Mouse (Mus musculus) midbrain, postnatal 0 days (tissue): ENCODE data around the gene S100z. TPM values are rescaled to one million over a fixed set of nuclear protein-coding genes. Genes with fewer than 3 reads are reported as not detected.
A peak's percentile ranks its signal among the peaks of the same experiment; 100 is the strongest.

ENCODE experiments used
- ATAC-seq: fragments of 200-750 bp; cut with Nextera tagmentation; 2 replicates; pipeline ENCODE4 v1.8.0; 2017; ENCODE audit warnings: moderate number of reproducible peaks, mild to moderate bottlenecking, moderate TSS enrichment, moderate library complexity; ENCODE audit not compliant: low FRiP score
- DNase-seq: peaks from one replicate; pipeline ENCODE4 v3.0.0-alpha.2; 2015; ENCODE audit warnings: low spot score
- H3K27ac ChIP-seq: fragments of 300-500 bp; sonication (generic); 2 replicates; pipeline ENCODE4 v1.5.1; 2014; ENCODE audit warnings: low read depth, mild to moderate bottlenecking, low read length, mixed read lengths
- H3K27me3 ChIP-seq: fragments of 300-500 bp; sonication (generic); 2 replicates; pipeline ENCODE4 v1.6.1; 2014; ENCODE audit warnings: low read length, control low read depth, mixed read lengths; ENCODE audit not compliant: insufficient read depth
- H3K36me3 ChIP-seq: fragments of 300-500 bp; sonication (generic); 2 replicates; pipeline ENCODE4 v1.6.1; 2014; ENCODE audit warnings: low read length, control low read depth, mixed read lengths; ENCODE audit not compliant: insufficient read depth
- H3K4me1 ChIP-seq: fragments of 300-500 bp; sonication (generic); 2 replicates; pipeline ENCODE4 v1.6.1; 2014; ENCODE audit warnings: mild to moderate bottlenecking, control low read depth, antibody characterized with exemption, low read length, mixed read lengths; ENCODE audit not compliant: insufficient read depth
- H3K4me2 ChIP-seq: fragments of 300-500 bp; sonication (generic); 2 replicates; pipeline ENCODE4 v1.6.1; 2014; ENCODE audit warnings: low read depth, mild to moderate bottlenecking, low read length, mixed read lengths; ENCODE audit not compliant: poor library complexity, severe bottlenecking
- H3K4me3 ChIP-seq: fragments of 300-500 bp; sonication (generic); 2 replicates; pipeline ENCODE4 v1.5.1; 2014; ENCODE audit warnings: low read depth, mild to moderate bottlenecking, low read length, moderate library complexity
- H3K9ac ChIP-seq: fragments of 300-500 bp; sonication (generic); replicated peaks from 2 replicates; pipeline ENCODE4 v1.6.1; 2014; ENCODE audit warnings: mild to moderate bottlenecking, low read length, moderate library complexity, mixed read lengths; ENCODE audit not compliant: poor library complexity, severe bottlenecking
- H3K9me3 ChIP-seq: fragments of 300-500 bp; sonication (generic); 2 replicates; pipeline ENCODE4 v1.6.1; 2016; ENCODE audit warnings: low read length, control low read depth
- CTCF ChIP-seq: IDR thresholded peaks from 2 replicates; pipeline ENCODE4 v1.5.1; 2016; ENCODE audit warnings: antibody characterized with exemption, mild to moderate bottlenecking
- WGBS: fragments of 180-500 bp; shearing (Covaris S2); extraction: QIAGEN DNeasy Blood & Tissue Kit; methylation state at CpG from one replicate; pipeline ENCODE4 v1.1.7; 2014; 5-methylcytosine and 5-hydroxymethylcytosine counted together
- polyA plus RNA-seq: library from polyadenylated mRNA; unstranded; fragments of >200 nt; fragmentation: Nextera tagmentation; extraction: Ambion mirVana; gene quantifications from 2 replicates; pipeline ENCODE4 v1.2.1, GENCODE M21; 2015
- total RNA-seq: library from RNA; depleted of rRNA; stranded (reverse); fragments of >200 nt; gene quantifications from 2 replicates; pipeline ENCODE4 v1.2.3, GENCODE M21; 2014

Gene S100z
- total and polyA plus RNA-seq, 2 experiments from 2014 or later = not detected

DNA sequence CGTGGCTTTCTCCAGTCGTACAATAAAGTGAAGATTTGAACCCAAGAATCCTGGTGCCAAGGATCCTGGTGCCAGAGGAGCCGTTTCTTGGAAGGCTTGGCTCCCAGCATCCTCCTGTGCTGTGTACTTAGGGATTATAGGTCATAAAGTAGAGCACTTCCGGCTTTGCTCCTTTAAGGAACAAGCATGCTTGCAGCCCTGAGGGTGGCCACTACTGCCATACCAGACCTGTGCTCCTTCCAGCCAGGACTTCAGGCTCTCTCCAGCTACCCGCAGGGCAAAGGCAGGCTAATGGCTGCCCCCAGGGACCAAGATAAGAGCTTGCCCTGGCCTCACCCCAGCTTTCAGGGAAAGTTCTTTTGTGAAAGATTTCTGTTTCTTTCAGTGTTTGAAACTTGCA lies 14.8 kb upstream of the S100z start:
- DNase-seq (no peak), ATAC-seq (no peak)
- Histone ChIP-seq H3K4me3 (no peak overlapping the region), H3K9ac (no peak overlapping the region), H3K4me2 (no peak overlapping the region), H3K36me3 (no peaks in the 10 kb centered on the region), H3K9me3 (no peaks in the 10 kb centered on the region), H3K27me3 (no peaks in the 10 kb centered on the region), H3K27ac (no peak overlapping the region), H3K4me1 (no peaks in the 10 kb centered on the region)
- TF ChIP-seq CTCF = no peak
- 66% methylated on average over 5 of the region's 5 CpGs for WGBS

DNA sequence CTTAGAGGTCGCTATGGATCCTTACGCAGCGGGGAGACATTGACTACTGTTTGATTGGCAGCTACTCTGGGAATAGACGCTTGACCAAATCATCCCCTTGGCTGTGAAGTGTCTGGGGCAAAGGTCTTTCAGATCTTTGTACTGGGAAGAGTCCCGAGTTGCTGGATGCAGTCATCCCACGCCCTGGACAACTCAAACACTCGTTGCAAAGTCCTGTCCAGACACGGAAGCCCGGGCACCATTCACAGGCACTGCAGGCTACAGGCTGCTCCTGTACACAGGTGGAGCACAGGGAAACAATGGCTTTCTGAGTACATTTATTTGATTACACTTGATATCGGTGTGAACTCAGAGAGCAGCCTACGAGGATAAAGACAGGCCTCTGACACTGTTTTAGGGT lies 12.8 kb upstream of the S100z start:
- no peaks in the 10 kb centered on the region for H3K27me3 ChIP-seq
- H3K4me1 ChIP-seq = no peaks in the 10 kb centered on the region
- ATAC-seq (no peak), DNase-seq (no peak)
- no peak overlapping the region for H3K9ac ChIP-seq
- TF ChIP-seq CTCF = no peak
- 49% methylated on average over 11 of the region's 11 CpGs for WGBS
- H3K4me3 ChIP-seq = no peak overlapping the region
- no peak overlapping the region for H3K4me2 ChIP-seq
- H3K9me3 ChIP-seq = no peaks in the 10 kb centered on the region
- H3K27ac ChIP-seq = no peak overlapping the region
- no peaks in the 10 kb centered on the region for H3K36me3 ChIP-seq

GRCm38 (mm10) chr13:95484664-95485063 lies 6.1 kb upstream of the S100z start:
- ATAC-seq (no peak), DNase-seq (peak; percentile 8)
- no peak overlapping the region for H3K27ac ChIP-seq
- no peaks in the 10 kb centered on the region for H3K9me3 ChIP-seq
- H3K4me2 ChIP-seq = no peak overlapping the region
- H3K4me1 ChIP-seq = no peaks in the 10 kb centered on the region
- no peaks in the 10 kb centered on the region for H3K27me3 ChIP-seq
- no peak for TF ChIP-seq CTCF
- H3K4me3 ChIP-seq = no peak overlapping the region
- WGBS = 36% methylated on average over 5 of the region's 5 CpGs
- H3K36me3 ChIP-seq = no peaks in the 10 kb centered on the region
- no peak overlapping the region for H3K9ac ChIP-seq

- peak; percentile 88 for DNase-seq
- Histone ChIP-seq H3K4me2 (no peak overlapping the region), H3K9me3 (no peaks in the 10 kb centered on the region), H3K27ac (no peak overlapping the region), H3K36me3 (no peaks in the 10 kb centered on the region), H3K27me3 (no peaks in the 10 kb centered on the region), H3K4me3 (no peak overlapping the region), H3K4me1 (no peaks in the 10 kb centered on the region), H3K9ac (no peak overlapping the region)
- 9% methylated on average over 4 of the region's 4 CpGs for WGBS
- ATAC-seq = peak; percentile 62
- peak; percentile 93 for TF ChIP-seq CTCF
Observed at GRCm38 (mm10) chr13:95481428-95481827, 2.9 kb upstream of the S100z start.

DNA sequence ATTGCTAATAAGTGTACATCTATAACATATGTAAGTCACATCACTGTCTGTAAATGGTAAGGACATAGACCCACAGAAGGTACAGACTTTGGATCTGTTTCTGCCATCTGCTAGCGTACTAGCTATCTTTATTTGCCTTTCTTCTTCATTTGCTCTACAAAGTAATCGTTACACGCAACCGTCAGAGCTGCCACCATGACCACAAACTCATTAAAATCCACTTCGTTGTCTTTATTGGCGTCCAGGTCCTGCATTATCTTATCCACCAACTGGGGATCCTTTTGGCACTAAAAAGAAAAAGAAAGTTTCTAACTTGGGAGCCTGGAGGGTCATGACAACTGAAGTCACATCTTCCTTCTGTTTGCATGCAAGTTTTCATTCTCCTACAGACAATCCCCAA lies 1.3 kb downstream of the S100z start:
- Histone ChIP-seq H3K9me3 (no peaks in the 10 kb centered on the region), H3K4me2 (no peak overlapping the region), H3K27me3 (no peaks in the 10 kb centered on the region), H3K4me1 (no peaks in the 10 kb centered on the region), H3K4me3 (no peak overlapping the region), H3K27ac (no peak overlapping the region), H3K36me3 (no peaks in the 10 kb centered on the region), H3K9ac (no peak overlapping the region)
- 85% methylated on average over 6 of the region's 6 CpGs for WGBS
- no peak for DNase-seq
- no peak for ATAC-seq
- no peak for TF ChIP-seq CTCF

- H3K4me3 ChIP-seq = no peak overlapping the region
- DNase-seq = no peak
- WGBS = 81% methylated on average over 7 of the region's 7 CpGs
- no peak overlapping the region for H3K9ac ChIP-seq
- H3K4me2 ChIP-seq = no peak overlapping the region
- H3K4me1 ChIP-seq = no peaks in the 10 kb centered on the region
- no peak overlapping the region for H3K27ac ChIP-seq
- TF ChIP-seq CTCF = no peak
- no peaks in the 10 kb centered on the region for H3K36me3 ChIP-seq
- no peaks in the 10 kb centered on the region for H3K27me3 ChIP-seq
- H3K9me3 ChIP-seq = no peaks in the 10 kb centered on the region
- no peak for ATAC-seq
Observed at GRCm38 (mm10) chr13:95475124-95475523, 3.4 kb downstream of the S100z start.

DNA sequence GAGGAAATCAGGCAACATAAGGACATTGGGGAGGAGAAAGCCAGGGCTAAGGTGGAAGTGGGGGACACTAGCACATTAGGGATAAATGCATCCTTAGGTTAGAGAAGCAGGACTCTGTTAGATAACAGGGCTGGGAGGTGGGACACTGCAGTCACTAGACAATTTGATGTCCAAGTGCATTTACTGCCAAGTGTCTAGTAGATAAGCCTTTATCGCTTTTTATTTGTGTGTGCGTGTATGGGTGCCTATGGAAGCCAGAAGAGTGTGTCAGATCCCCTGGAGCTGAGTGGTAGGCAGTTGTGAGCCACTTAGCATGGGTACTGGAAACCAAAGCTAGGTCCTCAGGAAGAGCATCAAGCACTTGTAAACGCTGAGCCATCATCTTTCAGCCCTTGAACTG lies 4.2 kb downstream of the S100z start:
- Histone ChIP-seq H3K9me3 (no peaks in the 10 kb centered on the region), H3K4me3 (no peak overlapping the region), H3K9ac (no peak overlapping the region), H3K27ac (no peak overlapping the region), H3K36me3 (no peaks in the 10 kb centered on the region), H3K27me3 (no peaks in the 10 kb centered on the region), H3K4me2 (no peak overlapping the region), H3K4me1 (no peaks in the 10 kb centered on the region)
- DNase-seq (no peak), ATAC-seq (no peak)
- no peak for TF ChIP-seq CTCF
- 87% methylated on average over 3 of the region's 3 CpGs for WGBS
